In genomic region chr7:142437324-142437723, GRCm38 (mm10) we compare ENCODE assay signal across 9 mouse cellular contexts. TPM values are rescaled to one million over a fixed set of nuclear protein-coding genes. Genes with fewer than 3 reads are reported as not detected.
DNase-seq lines count a peak whose midpoint lies in the region; ATAC-seq and TF ChIP-seq lines count a peak whose summit lies in the region.
"Had no signal": no experiment of that assay in that cellular context is flagged by ENCODE, and none has a peak within 500 bp of the region (broad histone marks: within the 10 kb centered on the region; RNA-seq: fewer than 3 reads in every experiment).

No protein-coding gene starts in this region.

- no peak for ATAC-seq in liver, postnatal 0 days

- DNase-seq in liver, postnatal 0 days = no peak
- no peak for DNase-seq in liver
- no peak for DNase-seq in embryonic facial prominence, embryonic 10.5 days (ENCODE audit: low spot score)
- DNase-seq in kidney, postnatal 25 days = peak; percentile 48 to 79
- DNase-seq in testis, postnatal 14 days (ENCODE audit: low spot score) = peak; percentile 39
- DNase-seq in spleen, postnatal 10 days (ENCODE audit: low spot score in 2 of 2) = no peak
- DNase-seq in right cerebral cortex, postnatal 4 days = no peak
- DNase-seq: cerebellum, adult 8-10 months had no signal

- 75% methylated on average over 5 of the region's 5 CpGs for WGBS in liver, postnatal 0 days (ENCODE audit: insufficient replicate concordance)
- 80% methylated on average over 5 of the region's 5 CpGs for WGBS in embryonic facial prominence, embryonic 10.5 days

- no peak overlapping the region for H3K4me3 ChIP-seq in liver, postnatal 0 days (ENCODE audit: low read depth, low read length)
- H3K4me3 ChIP-seq in embryonic facial prominence, embryonic 10.5 days = no peak overlapping the region
- H3K4me3 ChIP-seq: neural tube, embryonic 12.5 days had no signal

- no peak overlapping the region for H3K4me2 ChIP-seq in liver, postnatal 0 days (ENCODE audit: low read depth, low read length)
- H3K4me2 ChIP-seq: neural tube, embryonic 12.5 days had no signal

- H3K27me3 ChIP-seq in liver, postnatal 0 days (ENCODE audit: insufficient read depth, low read length) = no peaks in the 10 kb centered on the region
- no peaks in the 10 kb centered on the region for H3K27me3 ChIP-seq in embryonic facial prominence, embryonic 10.5 days (replicated peaks; ENCODE audit: low read depth, poor library complexity, severe bottlenecking)
- H3K27me3 ChIP-seq: neural tube, embryonic 12.5 days had no signal

- H3K9me3 ChIP-seq in liver, postnatal 0 days (ENCODE audit: low read length) = no peaks in the 10 kb centered on the region
- no peaks in the 10 kb centered on the region for H3K9me3 ChIP-seq in embryonic facial prominence, embryonic 10.5 days
- H3K9me3 ChIP-seq: neural tube, embryonic 12.5 days had no signal

- H3K27ac ChIP-seq in liver, postnatal 0 days (ENCODE audit: low read depth) = no peak overlapping the region
- H3K27ac ChIP-seq in embryonic facial prominence, embryonic 10.5 days (replicated peaks) = peak overlapping the region; percentile 31; the same call in 1 of the 2 replicates
- H3K27ac ChIP-seq: neural tube, embryonic 12.5 days had no signal

- 0 out of 2 replicates have a peak, but pooled peaks cover 2% of the 10 kb centered on the region for H3K4me1 ChIP-seq in liver, postnatal 0 days (ENCODE audit: insufficient read depth)
- H3K4me1 ChIP-seq in embryonic facial prominence, embryonic 10.5 days = peaks cover 45% of the 10 kb centered on the region

- peak; percentile 61 for TF ChIP-seq CTCF in liver, postnatal 0 days (IDR thresholded peaks at IDR 0.05; ENCODE audit: low read depth)

- TF ChIP-seq EP300 in liver, postnatal 0 days (IDR thresholded peaks at IDR 0.05; ENCODE audit: low read depth) = no peak

- H3K9ac ChIP-seq in liver, postnatal 0 days (replicated peaks) = no peak overlapping the region
- H3K9ac ChIP-seq: neural tube, embryonic 12.5 days had no signal

- no peaks in the 10 kb centered on the region for H3K36me3 ChIP-seq in liver, postnatal 0 days (replicated peaks; ENCODE audit: insufficient read depth, low read length)
- H3K36me3 ChIP-seq in embryonic facial prominence, embryonic 10.5 days (replicated peaks) = no peaks in the 10 kb centered on the region
- H3K36me3 ChIP-seq: neural tube, embryonic 12.5 days had no signal

RNA-seq across cellular contexts. Expression of gene Syt8, which starts 2.7 kb away (rescaled TPM):
- polyA plus RNA-seq in liver, postnatal 0 days (2015; fragmentation: Nextera tagmentation; extraction: Ambion mirVana) = not detected in 2 replicates
- not detected in 2 replicates for polyA plus RNA-seq in embryonic facial prominence, embryonic 10.5 days (2016; fragmentation: Nextera tagmentation; extraction: Ambion mirVana)

RNA-seq across cellular contexts. Expression of gene Tnni2, which starts 4.3 kb away (rescaled TPM):
- 6.9 and 72.7 TPM in 2 replicates for polyA plus RNA-seq in liver, postnatal 0 days (2015; fragmentation: Nextera tagmentation; extraction: Ambion mirVana)
- polyA plus RNA-seq in embryonic facial prominence, embryonic 10.5 days (2016; fragmentation: Nextera tagmentation; extraction: Ambion mirVana) = 1.7 and 2.5 TPM in 2 replicates

RNA-seq across cellular contexts. Expression of gene Lsp1, which starts 23.3 kb away (rescaled TPM):
- 31.5 and 33.6 TPM in 2 replicates for polyA plus RNA-seq in liver, postnatal 0 days (2015; fragmentation: Nextera tagmentation; extraction: Ambion mirVana)
- 20.9 and 21.4 TPM in 2 replicates for polyA plus RNA-seq in embryonic facial prominence, embryonic 10.5 days (2016; fragmentation: Nextera tagmentation; extraction: Ambion mirVana)

RNA-seq across cellular contexts. Expression of gene Ctsd, which starts 49.5 kb away (rescaled TPM):
- polyA plus RNA-seq in liver, postnatal 0 days (2015; fragmentation: Nextera tagmentation; extraction: Ambion mirVana) = 311 and 324 TPM in 2 replicates
- 151 and 158 TPM in 2 replicates for polyA plus RNA-seq in embryonic facial prominence, embryonic 10.5 days (2016; fragmentation: Nextera tagmentation; extraction: Ambion mirVana)

RNA-seq across cellular contexts. Expression of gene Gm49369, which starts 54.9 kb away (rescaled TPM):
- not detected in 2 replicates for polyA plus RNA-seq in liver, postnatal 0 days (2015; fragmentation: Nextera tagmentation; extraction: Ambion mirVana)
- not detected in 2 replicates for polyA plus RNA-seq in embryonic facial prominence, embryonic 10.5 days (2016; fragmentation: Nextera tagmentation; extraction: Ambion mirVana)

Comparison
In these comparisons a context has a peak if more than half of its experiments do, and no peak if none do; other contexts are left out.
1. DNase-seq: peak in kidney, postnatal 25 days (2 of 2) and testis, postnatal 14 days (single experiment); none in liver, postnatal 0 days (single experiment), liver (single experiment), embryonic facial prominence, embryonic 10.5 days (single experiment), spleen, postnatal 10 days (0 of 2) and right cerebral cortex, postnatal 4 days (single experiment).